ENCODE assay signal across 12 mouse cellular contexts in the genomic region with DNA sequence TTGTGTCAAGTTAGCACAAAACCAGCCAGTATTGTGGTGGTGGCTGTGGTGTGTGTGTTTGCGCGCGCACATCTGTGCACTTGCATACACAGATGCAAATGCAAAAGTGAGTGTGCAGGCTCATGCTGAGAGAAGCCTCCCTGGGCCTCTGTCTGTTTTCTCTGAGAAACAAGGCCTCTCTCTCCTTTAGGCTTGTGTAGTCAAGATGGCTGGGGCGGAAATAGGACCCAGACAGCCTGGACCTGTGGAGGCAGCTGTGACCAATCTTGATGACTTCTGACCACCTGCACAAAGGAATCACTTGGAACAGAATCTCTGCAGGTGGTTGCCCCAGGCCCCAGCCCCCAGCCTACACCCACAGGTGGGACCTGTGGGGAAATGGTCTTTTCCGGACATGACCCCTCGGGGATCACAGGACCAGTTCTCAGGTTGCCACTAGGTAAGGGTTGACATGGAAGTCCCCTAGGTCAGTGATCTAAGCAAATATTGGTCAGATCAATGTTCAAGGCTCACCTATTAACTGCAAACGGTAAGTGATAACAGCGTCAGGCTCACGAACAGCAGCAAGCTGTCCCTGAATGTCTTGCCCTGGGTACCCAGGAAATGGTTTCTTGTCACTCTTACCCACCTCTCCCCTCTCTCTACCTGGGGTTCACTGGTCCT.
DNase-seq lines count a peak whose midpoint lies in the region; ATAC-seq and TF ChIP-seq lines count a peak whose summit lies in the region.
"Had no signal": no experiment of that assay in that cellular context is flagged by ENCODE, and none has a peak within 500 bp of the region (broad histone marks: within the 10 kb centered on the region; RNA-seq: fewer than 3 reads in every experiment).

No protein-coding gene starts in this region.

- TF ChIP-seq POLR2A in small intestine, adult 2 months (IDR thresholded peaks at IDR 0.05; ENCODE audit: low read depth, low read length): no peak

- H3K4me2 ChIP-seq in lung, embryonic 14.5 days: no peak overlapping the region
- no peak overlapping the region for H3K4me2 ChIP-seq in intestine, postnatal 0 days (replicated peaks; ENCODE audit: low read depth)
- H3K4me2 ChIP-seq: hindbrain, embryonic 14.5 days had no signal

- no peak for TF ChIP-seq CTCF in lung, embryonic 14.5 days (IDR thresholded peaks at IDR 0.05; ENCODE audit: low read depth)
- TF ChIP-seq CTCF in intestine, postnatal 0 days (IDR thresholded peaks at IDR 0.05; ENCODE audit: low read depth): no peak
- TF ChIP-seq CTCF in small intestine, adult 2 months (IDR thresholded peaks at IDR 0.05; ENCODE audit: extremely low read depth, insufficient read length, insufficient replicate concordance, low read depth, low read length): no peak

- DNase-seq in heart, embryonic 10.5 days (ENCODE audit: low spot score): no peak
- no peak for DNase-seq in heart, adult 11 months
- no peak for DNase-seq in lung, embryonic 14.5 days
- no peak for DNase-seq in lung, postnatal 10 days
- no peak for DNase-seq in embryonic facial prominence, embryonic 10.5 days (ENCODE audit: low spot score)
- DNase-seq: cerebellum, postnatal 14 days; kidney, adult 18-20 months; kidney, postnatal 4 days had no signal

- H3K27me3 ChIP-seq in heart, embryonic 10.5 days (ENCODE audit: insufficient read depth, poor library complexity, severe bottlenecking): no peaks in the 10 kb centered on the region
- no peaks in the 10 kb centered on the region for H3K27me3 ChIP-seq in lung, embryonic 14.5 days (ENCODE audit: insufficient read depth, low read length)
- no peaks in the 10 kb centered on the region for H3K27me3 ChIP-seq in intestine, postnatal 0 days (replicated peaks; ENCODE audit: control insufficient read depth, insufficient read depth, low read length)
- H3K27me3 ChIP-seq in small intestine, adult 2 months (ENCODE audit: control insufficient read depth, insufficient read depth, low read length): no peaks in the 10 kb centered on the region
- H3K27me3 ChIP-seq in embryonic facial prominence, embryonic 10.5 days (replicated peaks; ENCODE audit: low read depth, poor library complexity, severe bottlenecking): 0 out of 2 replicates have a peak, but pooled peaks cover 3% of the 10 kb centered on the region

- no peaks in the 10 kb centered on the region for H3K36me3 ChIP-seq in heart, embryonic 10.5 days
- no peaks in the 10 kb centered on the region for H3K36me3 ChIP-seq in lung, embryonic 14.5 days (ENCODE audit: insufficient read depth)
- no peaks in the 10 kb centered on the region for H3K36me3 ChIP-seq in intestine, postnatal 0 days (ENCODE audit: control insufficient read depth, insufficient read depth)
- no peaks in the 10 kb centered on the region for H3K36me3 ChIP-seq in small intestine, adult 2 months (ENCODE audit: control insufficient read depth, insufficient read depth, low read length)
- no peaks in the 10 kb centered on the region for H3K36me3 ChIP-seq in embryonic facial prominence, embryonic 10.5 days (replicated peaks)

- peak overlapping the region; percentile 19; the same call in 1 of the 2 replicates for H3K4me3 ChIP-seq in heart, embryonic 10.5 days
- no peak overlapping the region for H3K4me3 ChIP-seq in lung, embryonic 14.5 days (ENCODE audit: low read depth, low read length)
- H3K4me3 ChIP-seq in intestine, postnatal 0 days (ENCODE audit: low read depth, low read length): no peak overlapping the region
- no peak overlapping the region for H3K4me3 ChIP-seq in small intestine, adult 2 months (ENCODE audit: low read depth, low read length)
- H3K4me3 ChIP-seq in embryonic facial prominence, embryonic 10.5 days: no peak overlapping the region

- 73% methylated on average over 9 of the region's 9 CpGs for WGBS in heart, embryonic 10.5 days
- 82% methylated on average over 9 of the region's 9 CpGs for WGBS in lung, embryonic 14.5 days
- 74% methylated on average over 9 of the region's 9 CpGs for WGBS in intestine, postnatal 0 days
- 59% methylated on average over 9 of the region's 9 CpGs for WGBS in small intestine, adult 2 months
- WGBS in embryonic facial prominence, embryonic 10.5 days: 94% methylated on average over 9 of the region's 9 CpGs

- H3K4me1 ChIP-seq in heart, embryonic 10.5 days: peaks cover 29% of the 10 kb centered on the region
- no peaks in the 10 kb centered on the region for H3K4me1 ChIP-seq in lung, embryonic 14.5 days (ENCODE audit: insufficient read depth)
- peaks cover 12% of the 10 kb centered on the region for H3K4me1 ChIP-seq in intestine, postnatal 0 days (replicated peaks; ENCODE audit: control insufficient read depth, insufficient read depth, low read length)
- peaks cover 27% of the 10 kb centered on the region for H3K4me1 ChIP-seq in small intestine, adult 2 months (ENCODE audit: control insufficient read depth, insufficient read depth, insufficient read length, low read length)
- H3K4me1 ChIP-seq in embryonic facial prominence, embryonic 10.5 days: peaks cover 20% of the 10 kb centered on the region

- no peaks in the 10 kb centered on the region for H3K9me3 ChIP-seq in heart, embryonic 10.5 days
- no peaks in the 10 kb centered on the region for H3K9me3 ChIP-seq in lung, embryonic 14.5 days (ENCODE audit: low read depth, low read length)
- H3K9me3 ChIP-seq in intestine, postnatal 0 days (ENCODE audit: control insufficient read depth): no peaks in the 10 kb centered on the region
- no peaks in the 10 kb centered on the region for H3K9me3 ChIP-seq in embryonic facial prominence, embryonic 10.5 days

- H3K27ac ChIP-seq in heart, embryonic 10.5 days: peak overlapping the region; percentile 85
- H3K27ac ChIP-seq in lung, embryonic 14.5 days (ENCODE audit: low read depth): peak overlapping the region; percentile 46; the same call in 1 of the 2 replicates
- H3K27ac ChIP-seq in intestine, postnatal 0 days (ENCODE audit: low read depth, low read length): no peak overlapping the region
- peak overlapping the region; percentile 85 for H3K27ac ChIP-seq in small intestine, adult 2 months (ENCODE audit: insufficient read depth, low read depth, low read length)
- H3K27ac ChIP-seq in embryonic facial prominence, embryonic 10.5 days (replicated peaks): no peak overlapping the region
- H3K27ac ChIP-seq: hindbrain, embryonic 14.5 days had no signal

- no peak for ATAC-seq in lung, embryonic 14.5 days (ENCODE audit: insufficient read depth)
- peak; percentile 20; the same call in 1 of the 2 replicates for ATAC-seq in intestine, postnatal 0 days
- no peak; the same call in 1 of the 2 replicates for ATAC-seq in megakaryocyte-erythroid progenitor cell, adult 5-6 weeks (replicated peaks; ENCODE audit: low FRiP score, low TSS enrichment, poor library complexity, severe bottlenecking)

- H3K9ac ChIP-seq in lung, embryonic 14.5 days: no peak overlapping the region
- no peak overlapping the region for H3K9ac ChIP-seq in intestine, postnatal 0 days (ENCODE audit: low read depth, low read length)
- H3K9ac ChIP-seq: hindbrain, embryonic 14.5 days had no signal

Comparison
In these comparisons a context has a peak if more than half of its experiments do, and no peak if none do; other contexts are left out.
1. H3K27ac ChIP-seq: peak in heart, embryonic 10.5 days (single experiment), lung, embryonic 14.5 days (single experiment) and small intestine, adult 2 months (single experiment); none in intestine, postnatal 0 days (single experiment) and embryonic facial prominence, embryonic 10.5 days (single experiment).